Mouse (Mus musculus): ENCODE measurements around the gene Zc3h6. TPM values are rescaled to one million over a fixed set of nuclear protein-coding genes. Genes with fewer than 3 reads are reported as not detected.
"Not testable (repeated sequence)": the region's sequence is repeated elsewhere in the genome, so short reads cannot be mapped to it uniquely, and the experiment has no call there.

Zc3h6 gene
- polyA plus RNA-seq, 1 experiment = 6.2 TPM

DNA sequence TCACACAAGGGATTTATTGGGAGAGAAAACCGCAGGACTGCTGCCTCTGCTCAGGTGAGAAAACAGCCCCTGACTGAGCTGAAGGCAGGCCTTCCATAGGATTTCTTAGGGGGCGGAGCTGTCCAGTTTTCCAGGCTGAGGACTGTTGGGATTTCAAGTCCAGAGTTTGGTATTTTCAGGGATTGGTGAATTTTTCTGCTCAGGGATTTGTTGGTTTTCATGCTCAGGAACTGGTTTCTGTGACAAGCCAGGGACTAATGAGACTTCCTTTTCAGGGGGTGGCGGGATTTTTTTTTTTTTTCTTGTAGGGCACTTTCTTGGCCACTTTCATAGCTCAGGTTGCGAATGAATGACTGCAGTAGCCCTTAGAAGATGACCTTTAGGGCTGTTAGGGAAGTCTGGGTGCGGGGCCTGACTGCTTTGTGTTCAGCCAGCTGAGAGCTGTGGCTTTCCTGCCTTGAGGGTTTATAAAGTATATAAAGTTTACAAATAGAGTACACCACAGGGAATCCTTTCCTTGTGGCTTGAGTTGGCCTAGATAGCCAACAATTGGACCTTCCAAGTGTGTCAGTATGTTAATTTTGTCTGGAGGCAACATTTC lies 1.6 kb upstream of the Zc3h6 start:
- Histone ChIP-seq H3K4me3 (ENCODE audit: insufficient read depth, low read length) (no peak overlapping the region), H3K4me1 (ENCODE audit: control insufficient read depth, insufficient read depth, low read length) (no peaks in the 10 kb centered on the region), H3K27ac (ENCODE audit: insufficient read depth, low read length) (no peak overlapping the region)
- TF ChIP-seq POLR2A (IDR thresholded peaks at IDR 0.05; ENCODE audit: low read depth, low read length) (no peak), CTCF (IDR thresholded peaks at IDR 0.05; ENCODE audit: borderline replicate concordance, insufficient read depth, low read length) (no peak)

DNA sequence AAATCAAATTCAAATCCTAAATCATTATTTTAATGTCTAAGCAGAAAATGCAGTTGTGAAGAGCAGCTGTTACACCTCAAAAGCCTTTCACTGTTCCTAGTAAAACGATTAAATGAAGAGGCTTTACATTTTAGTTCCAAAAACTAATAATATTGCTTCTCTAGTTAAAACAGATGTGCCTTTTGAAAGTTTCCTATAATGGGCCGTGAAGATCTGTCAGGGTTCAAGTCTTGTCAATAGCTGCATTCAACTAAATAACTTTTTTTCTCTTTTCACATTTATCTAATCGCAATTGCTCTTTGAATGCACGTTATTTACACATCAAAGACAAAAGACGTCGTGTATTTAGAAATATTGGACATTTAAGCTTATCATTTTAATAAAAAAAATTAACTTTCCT lies 966 bp upstream of the Zc3h6 start:
- H3K4me3 ChIP-seq (ENCODE audit: insufficient read depth, low read length) = no peak overlapping the region
- TF ChIP-seq CTCF (IDR thresholded peaks at IDR 0.05; ENCODE audit: borderline replicate concordance, insufficient read depth, low read length) (no peak), POLR2A (IDR thresholded peaks at IDR 0.05; ENCODE audit: low read depth, low read length) (no peak)
- H3K27ac ChIP-seq (ENCODE audit: insufficient read depth, low read length) = no peak overlapping the region
- no peaks in the 10 kb centered on the region for H3K4me1 ChIP-seq (ENCODE audit: control insufficient read depth, insufficient read depth, low read length)

DNA sequence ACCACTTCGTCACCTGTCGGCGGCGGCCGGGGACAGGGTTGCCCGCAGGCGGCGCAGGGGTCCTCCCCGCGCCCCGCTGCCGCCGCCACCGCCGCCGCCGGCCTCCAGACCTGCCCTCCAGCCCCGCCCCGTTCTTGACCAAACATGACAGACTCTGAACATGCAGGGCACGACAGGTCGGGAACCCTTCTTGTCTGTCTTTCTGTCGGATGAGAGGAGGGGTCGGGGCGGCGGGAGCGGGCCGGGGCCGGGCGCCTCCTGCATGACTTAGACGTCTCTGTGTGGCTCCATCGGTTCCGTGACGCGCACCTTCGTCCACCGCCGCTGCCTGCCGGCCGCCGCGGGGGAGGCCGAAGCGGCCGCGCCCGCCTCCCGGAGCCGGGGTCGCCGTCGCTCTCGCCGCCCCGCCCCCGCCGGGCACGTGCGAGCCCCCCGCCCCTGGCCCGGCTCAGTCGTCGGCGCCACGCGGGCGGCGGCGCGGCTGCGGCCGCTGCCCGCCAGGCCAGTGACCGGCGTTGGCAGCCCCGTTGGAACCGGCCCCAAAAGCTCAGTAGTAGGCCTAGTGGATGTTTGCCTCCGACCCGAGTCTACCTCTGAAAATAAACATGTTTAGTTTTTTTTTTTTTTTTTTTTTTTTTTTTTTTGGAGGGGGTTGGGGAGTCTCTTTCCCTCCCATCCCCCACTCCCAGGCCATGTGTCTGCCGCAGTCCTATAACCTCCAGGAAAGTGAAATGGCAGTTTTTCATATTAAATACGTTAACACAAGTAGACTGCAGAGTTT lies 649 bp downstream of the Zc3h6 start, which contains the start of gene Gm10762:
Gene Gm10762, minus strand, starts transcription at position 65 of the 781 bp plus-strand sequence.
- H3K4me1 ChIP-seq (ENCODE audit: control insufficient read depth, insufficient read depth, low read length) = no peaks in the 10 kb centered on the region
- peak within 1 kb of the TSS; percentile 98 for H3K27ac ChIP-seq (ENCODE audit: insufficient read depth, low read length)
- H3K4me3 ChIP-seq (ENCODE audit: insufficient read depth, low read length) = peak within 1 kb of the TSS; percentile 91
- TF ChIP-seq POLR2A (IDR thresholded peaks at IDR 0.05; ENCODE audit: low read depth, low read length) (peak; percentile 70), CTCF (IDR thresholded peaks at IDR 0.05; ENCODE audit: borderline replicate concordance, insufficient read depth, low read length) (no peak)

DNA sequence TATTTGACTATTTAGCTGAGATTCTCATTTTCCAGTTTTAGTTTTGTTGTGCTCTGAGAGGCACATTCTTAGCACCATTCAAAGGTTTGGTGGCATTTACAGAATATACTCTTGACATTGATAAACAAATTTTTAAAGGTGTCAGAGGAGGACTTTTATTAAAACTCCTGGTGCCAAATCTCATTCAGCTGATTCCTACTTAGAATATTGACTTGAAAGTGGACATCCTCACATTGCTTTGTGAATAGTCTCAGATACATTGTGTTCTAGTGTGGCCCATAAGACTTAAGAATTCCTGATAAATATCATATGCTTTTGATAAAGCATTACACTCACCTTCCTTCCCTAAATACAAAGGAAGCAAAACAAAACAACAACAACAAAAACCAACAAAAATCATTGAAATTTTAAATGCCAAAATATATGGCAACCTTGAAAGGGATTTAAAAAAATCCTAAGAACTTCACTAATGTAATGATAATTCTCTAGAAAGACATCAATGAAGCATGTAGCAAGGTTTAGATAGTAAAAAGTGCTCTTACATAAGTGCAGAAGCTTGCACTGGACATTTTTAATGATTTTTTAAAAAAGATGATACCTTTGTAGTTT lies 1.4 kb downstream of the Zc3h6 start:
- no peaks in the 10 kb centered on the region for H3K4me1 ChIP-seq (ENCODE audit: control insufficient read depth, insufficient read depth, low read length)
- no peak overlapping the region for H3K27ac ChIP-seq (ENCODE audit: insufficient read depth, low read length)
- H3K4me3 ChIP-seq (ENCODE audit: insufficient read depth, low read length) = peak overlapping the region; percentile 91; the same call in 1 of the 2 replicates
- TF ChIP-seq POLR2A (IDR thresholded peaks at IDR 0.05; ENCODE audit: low read depth, low read length) = no peak
- no peak for TF ChIP-seq CTCF (IDR thresholded peaks at IDR 0.05; ENCODE audit: borderline replicate concordance, insufficient read depth, low read length)

DNA sequence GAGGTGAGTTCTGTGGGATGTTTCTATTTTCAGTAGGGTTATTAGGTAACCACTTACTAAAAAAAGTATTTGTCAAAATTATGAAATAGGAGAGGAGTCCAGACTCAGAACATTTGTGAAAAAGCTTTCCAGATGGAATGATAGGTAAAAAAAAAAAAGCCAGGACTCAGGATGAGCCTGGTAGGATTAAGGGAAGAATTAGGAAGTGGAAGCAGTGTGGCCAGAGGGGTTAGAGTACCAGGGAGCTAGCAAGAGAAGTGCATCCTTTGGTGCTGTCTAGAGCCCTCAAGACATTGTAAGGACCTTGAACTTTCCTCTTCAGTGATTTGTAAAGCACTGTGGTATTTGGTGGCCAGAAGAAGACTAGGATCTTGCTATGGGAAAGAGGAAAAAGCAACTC lies 5.1 kb downstream of the Zc3h6 start:
- Histone ChIP-seq H3K4me1 (ENCODE audit: control insufficient read depth, insufficient read depth, low read length) (no peaks in the 10 kb centered on the region), H3K27ac (ENCODE audit: insufficient read depth, low read length) (no peak overlapping the region), H3K4me3 (ENCODE audit: insufficient read depth, low read length) (no peak overlapping the region)
- TF ChIP-seq CTCF (IDR thresholded peaks at IDR 0.05; ENCODE audit: borderline replicate concordance, insufficient read depth, low read length) = no peak
- TF ChIP-seq POLR2A (IDR thresholded peaks at IDR 0.05; ENCODE audit: low read depth, low read length) = no peak

DNA sequence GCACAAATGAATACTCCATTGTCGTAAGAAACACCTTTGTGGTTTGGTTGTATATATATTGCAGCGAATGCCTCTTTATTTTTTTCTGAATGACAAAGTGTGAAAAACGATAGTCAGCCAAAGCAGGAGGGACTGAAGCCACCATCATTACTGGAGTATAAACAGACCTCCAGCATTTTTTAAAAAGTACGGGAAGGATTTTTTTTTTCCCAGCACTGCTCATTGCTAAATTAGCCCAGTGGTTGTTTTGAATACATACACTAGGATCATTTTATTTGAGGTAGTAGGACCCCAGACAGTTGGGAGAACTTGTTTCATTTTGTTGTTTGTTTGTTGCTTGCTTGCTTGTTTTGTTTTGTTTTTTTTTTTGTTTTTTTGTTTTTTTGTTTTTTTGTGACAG lies 8.4 kb downstream of the Zc3h6 start:
- no peak overlapping the region for H3K27ac ChIP-seq (ENCODE audit: insufficient read depth, low read length)
- TF ChIP-seq CTCF (IDR thresholded peaks at IDR 0.05; ENCODE audit: borderline replicate concordance, insufficient read depth, low read length) (no peak), POLR2A (IDR thresholded peaks at IDR 0.05; ENCODE audit: low read depth, low read length) (no peak)
- H3K4me1 ChIP-seq (ENCODE audit: control insufficient read depth, insufficient read depth, low read length) = no peaks in the 10 kb centered on the region
- H3K4me3 ChIP-seq (ENCODE audit: insufficient read depth, low read length) = no peak overlapping the region

DNA sequence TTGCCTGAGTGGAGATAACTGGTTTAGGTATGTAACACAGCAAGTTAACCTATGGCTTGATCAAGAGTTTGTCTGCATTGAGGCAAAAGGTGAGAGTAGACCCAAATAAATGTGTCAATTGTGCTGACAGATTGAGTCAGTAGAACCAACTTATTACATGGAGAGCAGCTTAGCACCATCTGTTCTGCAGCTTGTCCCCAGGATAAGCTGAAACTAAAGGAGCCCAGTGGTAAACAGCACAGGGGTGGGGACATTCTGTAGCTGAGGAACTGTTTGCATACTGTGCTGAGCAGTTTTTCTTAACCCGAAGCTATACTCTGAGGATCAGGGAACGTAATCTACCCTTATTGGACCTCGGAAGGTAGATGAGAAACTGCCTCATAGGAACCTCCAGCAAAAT lies 17.5 kb downstream of the Zc3h6 start:
- Histone ChIP-seq H3K27ac (ENCODE audit: insufficient read depth, low read length) (no peak overlapping the region), H3K4me1 (ENCODE audit: control insufficient read depth, insufficient read depth, low read length) (peaks cover 4% of the 10 kb centered on the region), H3K4me3 (ENCODE audit: insufficient read depth, low read length) (no peak overlapping the region)
- TF ChIP-seq POLR2A (IDR thresholded peaks at IDR 0.05; ENCODE audit: low read depth, low read length) (no peak), CTCF (IDR thresholded peaks at IDR 0.05; ENCODE audit: borderline replicate concordance, insufficient read depth, low read length) (no peak)

DNA sequence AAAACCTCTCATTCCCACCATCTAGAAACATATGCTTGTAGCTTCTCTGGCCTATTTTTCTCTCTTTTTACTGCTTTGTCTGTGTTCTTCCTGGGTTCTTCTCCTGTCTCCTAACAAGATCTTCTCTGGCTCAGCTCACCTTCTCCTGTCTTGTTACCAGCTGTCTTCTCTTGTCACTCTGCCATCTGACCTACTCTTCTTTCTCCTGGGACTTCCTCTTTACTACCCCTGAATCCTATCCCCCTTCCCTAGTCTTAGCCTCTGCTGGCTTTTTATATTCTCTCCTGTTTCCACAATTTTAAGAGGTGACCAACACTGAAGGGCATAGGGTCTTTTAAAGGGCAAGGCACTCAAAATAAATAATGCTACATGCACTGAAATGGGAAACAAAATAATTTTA lies 37.7 kb downstream of the Zc3h6 start:
- TF ChIP-seq CTCF (IDR thresholded peaks at IDR 0.05; ENCODE audit: borderline replicate concordance, insufficient read depth, low read length) (no peak), POLR2A (IDR thresholded peaks at IDR 0.05; ENCODE audit: low read depth, low read length) (no peak)
- Histone ChIP-seq H3K4me1 (ENCODE audit: control insufficient read depth, insufficient read depth, low read length) (no peaks in the 10 kb centered on the region), H3K4me3 (ENCODE audit: insufficient read depth, low read length) (no peak overlapping the region), H3K27ac (ENCODE audit: insufficient read depth, low read length) (no peak overlapping the region)

DNA sequence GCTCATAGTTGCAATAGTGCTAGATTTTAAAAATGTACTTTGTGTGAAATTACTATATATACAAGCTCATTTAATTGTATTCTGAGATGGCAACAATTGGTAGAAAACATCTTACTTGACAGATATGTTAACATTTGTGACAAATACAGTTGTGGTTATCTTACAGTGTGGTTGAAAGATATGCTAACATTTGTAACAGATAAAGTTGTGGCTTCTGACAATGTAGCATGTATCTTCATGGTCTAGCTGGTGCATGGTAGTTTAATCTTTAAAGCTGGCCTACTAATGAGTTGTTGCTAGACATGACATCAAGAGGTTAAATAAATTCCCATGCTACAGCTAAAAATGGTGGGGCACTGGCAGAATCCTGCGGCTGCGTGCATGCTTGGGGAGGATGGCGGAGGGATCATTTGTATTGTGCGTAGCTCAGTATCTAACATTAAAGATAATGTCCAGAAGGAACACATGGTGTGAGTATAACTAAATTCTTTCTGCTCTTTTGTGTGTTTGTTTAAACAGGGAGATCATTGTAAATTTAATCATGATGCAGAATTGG lies 39.1 kb downstream of the Zc3h6 start:
- Histone ChIP-seq H3K27ac (ENCODE audit: insufficient read depth, low read length) (no peak overlapping the region), H3K4me3 (ENCODE audit: insufficient read depth, low read length) (no peak overlapping the region), H3K4me1 (ENCODE audit: control insufficient read depth, insufficient read depth, low read length) (no peaks in the 10 kb centered on the region)
- TF ChIP-seq CTCF (IDR thresholded peaks at IDR 0.05; ENCODE audit: borderline replicate concordance, insufficient read depth, low read length) = no peak
- no peak for TF ChIP-seq POLR2A (IDR thresholded peaks at IDR 0.05; ENCODE audit: low read depth, low read length)

DNA sequence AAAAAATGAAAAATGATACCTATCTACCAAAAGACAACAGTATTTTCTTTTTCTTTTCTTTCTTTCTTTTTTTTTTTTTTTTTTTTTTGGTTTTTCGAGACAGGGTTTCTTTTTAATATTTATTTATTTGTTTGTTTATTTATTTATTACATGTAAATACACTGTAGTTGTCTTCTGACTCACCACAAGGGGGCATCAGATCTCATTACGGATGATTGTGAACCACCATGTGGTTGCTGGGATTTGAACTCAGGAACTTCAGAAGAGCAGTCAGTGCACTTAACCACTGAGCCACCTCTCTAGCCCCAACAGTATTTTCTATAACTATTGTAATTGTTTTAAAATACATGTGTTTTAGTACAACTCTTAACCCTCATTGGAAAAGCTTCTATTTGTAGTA lies 41.7 kb downstream of the Zc3h6 start:
- not testable (repeated sequence) for H3K27ac ChIP-seq (ENCODE audit: insufficient read depth, low read length); H3K4me3 ChIP-seq (ENCODE audit: insufficient read depth, low read length); H3K4me1 ChIP-seq (ENCODE audit: control insufficient read depth, insufficient read depth, low read length)

Data from embryonic fibroblast, embryonic 13.5 days (primary cell).